Comparison of ENCODE assay signal across 21 mouse cellular contexts in the genomic region with DNA sequence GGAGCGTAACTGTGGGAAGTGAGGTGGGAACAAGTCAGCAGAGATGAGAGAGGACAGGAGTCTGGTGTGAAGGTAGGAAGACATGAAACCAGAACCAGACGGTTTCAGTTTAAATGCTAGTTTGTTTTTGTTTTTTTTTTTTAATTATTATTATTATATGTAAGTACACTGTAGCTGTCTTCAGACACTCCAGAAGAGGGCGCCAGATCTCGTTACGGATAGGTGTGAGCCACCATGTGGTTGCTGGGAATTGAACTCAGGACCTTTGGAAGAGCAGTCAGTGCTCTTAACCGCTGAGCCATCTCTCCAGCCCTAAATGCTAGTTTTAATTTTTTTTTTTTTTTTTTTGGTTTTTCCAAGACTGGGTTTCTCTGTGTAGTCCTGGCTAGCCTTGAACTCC. TPM values are rescaled to one million over a fixed set of nuclear protein-coding genes. Genes with fewer than 3 reads are reported as not detected.
"Had no signal": no experiment of that assay in that cellular context is flagged by ENCODE, and none has a peak within 500 bp of the region (broad histone marks: within the 10 kb centered on the region; RNA-seq: fewer than 3 reads in every experiment).

No protein-coding gene starts in this region.

RNA-seq across cellular contexts. Expression of gene Ddn, which starts 0.9 kb away (rescaled TPM):
- total RNA-seq: liver, adult 2 months; monocyte, adult 5-6 weeks had no signal
- polyA plus RNA-seq: intestine, embryonic 14.5 days; limb, embryonic 11.5 days; liver, adult 2 months; liver, embryonic 13.5 days; lung, embryonic 16.5 days; macrophage; small intestine, adult 2 months; stomach, embryonic 16.5 days had no signal

RNA-seq across cellular contexts. Expression of gene Wnt1, which starts 20.6 kb away (rescaled TPM):
- total RNA-seq: layer of hippocampus, adult 18-20 months; layer of hippocampus, postnatal 25 days; left cerebral cortex, adult 18-20 months; left cerebral cortex, postnatal 10 days; left cerebral cortex, postnatal 36 days; liver, adult 2 months; megakaryocyte, adult 5-6 weeks; monocyte, adult 5-6 weeks; neutrophil, adult 5-6 weeks had no signal
- polyA plus RNA-seq: intestine, embryonic 14.5 days; intestine, postnatal 0 days; limb, embryonic 11.5 days; limb, embryonic 14.5 days; liver, adult 2 months; liver, embryonic 13.5 days; lung, embryonic 16.5 days; macrophage; small intestine, adult 2 months; spleen, adult 2 months; stomach, embryonic 16.5 days had no signal

RNA-seq across cellular contexts. Expression of gene Wnt10b, which starts 32.3 kb away (rescaled TPM):
- total RNA-seq: liver, adult 2 months; monocyte, adult 5-6 weeks had no signal
- polyA plus RNA-seq: intestine, postnatal 0 days; liver, adult 2 months; liver, embryonic 13.5 days; macrophage; midbrain, embryonic 15.5 days; neural tube, embryonic 13.5 days had no signal
